Mouse (Mus musculus) gastrocnemius, postnatal 4 days (tissue): ENCODE measurements at regions not wholly inside any gene's neighbourhood (a gene's known extent, or its start where the extent isn't known, plus 50 kb on each side); places are given as distances from the start of the nearest gene placed in this dataset.

Experiments
- DNase-seq, 2 experiments: peaks; one replicate each; pipeline ENCODE4 v3.0.0; 2021 to 2022; ENCODE audit warnings: low spot score in 2 of 2, mixed read lengths in 2 of 2

DNA sequence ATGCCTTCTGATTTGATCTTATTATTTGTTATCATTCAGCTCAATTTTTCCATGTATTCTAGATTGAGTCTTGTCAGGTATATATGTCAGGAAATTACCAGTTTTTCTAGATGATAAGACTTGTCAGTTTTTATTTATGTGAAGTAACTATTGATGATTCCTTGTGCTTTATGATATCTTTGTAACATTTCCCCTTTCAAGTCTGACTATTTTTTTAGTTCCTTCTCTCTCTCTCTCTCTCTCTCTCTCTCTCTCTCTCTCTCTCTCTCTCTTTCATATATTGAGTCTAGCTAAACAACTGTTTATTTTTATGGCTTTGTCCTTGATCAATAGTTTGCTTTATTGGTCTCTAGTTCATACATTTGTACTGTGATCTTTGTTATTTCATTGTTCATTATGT is 199.7 kb upstream of the Sema3a start:
- DNase-seq, result no peak

GRCm38 (mm10) chr5:12926289-12926688 is 198.9 kb upstream of the Sema3a start:
- no peak for DNase-seq

DNA sequence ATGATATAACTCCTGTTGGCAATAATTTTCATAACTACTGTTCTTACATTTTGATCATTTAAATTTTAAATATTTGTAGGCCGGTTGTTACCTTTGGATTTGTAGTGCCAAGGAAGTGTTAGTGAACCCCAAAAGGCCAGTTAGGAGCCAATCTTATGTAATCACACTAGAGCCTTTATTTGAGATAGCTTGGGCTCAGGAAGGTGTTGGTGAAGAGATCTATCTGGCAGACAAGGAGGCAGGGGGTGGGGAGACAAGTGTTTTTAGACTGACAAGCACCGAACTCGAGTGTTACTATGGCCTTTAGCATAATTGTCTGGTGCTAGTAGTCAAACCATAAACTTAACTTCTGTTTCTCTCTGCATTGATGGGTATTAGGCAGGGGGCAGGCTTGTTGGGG is 198.0 kb upstream of the Sema3a start:
- DNase-seq, result no peak

DNA sequence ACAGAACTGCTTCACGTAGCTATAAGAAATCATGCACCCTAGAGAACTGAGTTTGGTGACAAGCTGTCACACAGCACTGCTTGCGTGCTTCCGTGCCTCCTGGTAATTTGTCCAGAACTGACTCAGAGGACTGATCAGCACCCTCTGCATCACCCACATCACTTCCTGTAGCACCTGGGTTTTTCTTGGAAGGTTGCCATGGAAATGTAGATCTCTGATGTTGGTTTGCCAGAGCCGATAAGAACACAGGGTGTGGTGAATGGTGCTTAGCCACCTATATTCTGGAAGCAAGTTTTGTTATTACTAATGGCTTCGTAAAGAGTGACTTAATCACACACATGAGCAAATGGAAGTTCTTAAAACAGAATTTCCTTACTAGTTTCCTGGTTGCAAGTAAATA is 188.2 kb upstream of the Sema3a start:
- DNase-seq, result no peak

- DNase-seq, result no peak
Observed at GRCm38 (mm10) chr5:12938162-12938852, 186.9 kb upstream of the Sema3a start.

DNA sequence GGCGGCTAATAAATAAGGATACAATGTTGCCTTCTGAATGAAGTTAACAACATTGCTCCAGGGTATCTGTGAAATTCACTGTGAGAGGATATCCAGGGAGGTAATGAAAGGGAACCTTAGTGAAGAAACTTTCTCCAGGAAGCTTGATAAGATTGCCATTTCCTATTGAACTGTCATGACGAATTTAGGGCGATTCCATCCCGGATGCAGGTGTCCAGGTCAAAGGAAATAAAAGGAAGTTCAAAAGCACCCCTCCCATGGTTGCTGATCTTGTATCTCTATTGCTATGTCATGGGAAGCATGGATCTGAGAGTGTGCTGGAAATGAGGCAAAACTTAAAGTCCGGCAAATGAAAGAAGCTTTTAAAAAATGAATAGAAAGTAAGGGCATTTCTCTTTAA is 180.7 kb upstream of the Sema3a start:
- DNase-seq, result no peak

DNA sequence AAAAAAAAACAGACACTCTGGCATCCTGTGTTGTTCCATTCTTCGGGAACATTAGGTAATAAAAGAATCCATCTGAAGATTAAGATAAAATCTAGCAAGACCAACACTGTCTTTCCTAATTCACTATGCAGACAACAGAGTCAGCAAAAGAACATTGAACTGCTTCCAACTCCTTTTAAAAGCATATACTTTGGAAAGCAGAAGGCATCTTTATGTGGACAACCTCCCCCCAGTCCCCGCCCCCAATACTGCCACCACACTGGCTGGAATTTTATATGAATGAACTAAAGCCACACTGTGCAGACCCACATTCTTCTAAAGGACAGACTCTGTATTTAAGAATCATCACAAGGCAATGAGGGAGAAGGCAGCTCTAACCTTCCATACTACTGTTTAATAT is 176.7 kb upstream of the Sema3a start:
- no peak for DNase-seq

GRCm38 (mm10) chr5:12970987-12971386 is 154.2 kb upstream of the Sema3a start:
- DNase-seq, result no peak

- DNase-seq, result no peak
Observed at GRCm38 (mm10) chr5:12973701-12974100, 151.5 kb upstream of the Sema3a start.

DNA sequence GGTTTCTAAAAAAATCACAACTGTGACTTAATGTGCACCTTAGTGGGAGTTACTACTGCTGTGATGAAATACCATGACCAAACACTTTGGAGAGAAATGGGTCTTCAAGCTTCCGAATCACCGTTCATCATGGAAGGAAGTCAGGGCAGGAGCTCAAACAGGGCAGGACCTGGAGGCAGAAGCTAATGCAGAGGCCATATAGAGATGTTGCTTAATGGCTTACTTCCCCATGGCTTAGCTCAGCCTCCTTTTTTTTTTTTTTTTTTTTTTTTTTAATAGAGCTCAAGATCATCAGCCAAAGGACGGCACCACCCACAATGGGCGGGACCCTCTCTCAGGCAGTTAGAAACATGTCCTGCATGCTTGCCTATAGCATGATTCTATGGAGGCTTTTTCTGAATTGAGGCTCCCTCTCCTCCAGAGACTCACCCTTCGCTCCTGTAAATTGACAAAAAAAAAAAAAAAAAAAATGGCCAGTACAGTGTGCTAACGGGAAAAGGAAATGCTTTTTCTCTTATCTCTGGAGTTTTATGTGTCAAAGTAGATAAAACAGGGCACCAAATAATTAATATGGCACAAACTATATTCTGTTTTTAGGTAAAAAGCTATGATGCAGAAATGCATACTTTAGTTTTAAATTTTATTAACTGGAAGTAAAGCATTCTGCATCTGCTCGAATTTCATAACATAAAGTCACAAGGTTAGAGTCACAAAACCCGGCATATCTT is 149.0 kb upstream of the Sema3a start:
- DNase-seq, result no peak

DNA sequence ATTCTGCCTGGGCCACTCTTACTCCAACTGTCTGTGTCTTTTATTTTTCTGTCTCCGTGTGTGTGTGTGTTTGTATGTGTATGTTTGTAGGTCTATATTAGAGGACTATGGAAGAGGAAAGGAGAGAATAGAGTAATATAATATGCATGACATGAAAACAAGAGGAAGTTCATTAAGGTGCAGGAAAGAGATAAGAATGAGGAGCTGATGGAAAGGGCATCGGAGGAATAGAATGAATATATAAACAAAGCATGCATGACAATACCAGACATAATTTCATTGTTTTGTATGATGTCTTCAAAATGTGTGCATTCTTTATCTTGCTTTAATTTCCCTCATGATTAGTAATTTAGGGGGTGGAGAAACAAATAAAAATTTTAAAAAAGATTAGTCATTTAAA is 147.3 kb upstream of the Sema3a start:
- DNase-seq, result no peak

- no peak for DNase-seq
Observed at GRCm38 (mm10) chr5:12993826-12994225, 131.4 kb upstream of the Sema3a start.

DNA sequence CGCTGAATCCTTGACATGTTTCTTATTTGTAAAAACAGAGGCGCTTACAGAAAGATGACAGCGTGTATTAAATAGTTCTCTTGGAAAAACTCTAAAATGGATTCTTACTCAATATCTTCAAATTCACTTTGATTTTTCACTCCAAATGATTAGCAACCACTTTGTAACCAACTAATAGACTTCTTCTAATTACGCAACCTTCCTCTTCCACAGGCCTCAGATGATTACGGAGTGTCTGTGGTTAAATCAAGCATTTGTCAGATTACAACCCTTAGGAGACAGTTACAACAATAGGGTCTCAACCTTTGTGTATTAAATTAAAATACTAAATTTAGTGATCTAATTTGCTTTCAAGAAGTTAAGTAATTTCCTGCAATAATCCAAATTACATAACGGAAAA is 127.8 kb upstream of the Sema3a start:
- DNase-seq, result no peak

DNA sequence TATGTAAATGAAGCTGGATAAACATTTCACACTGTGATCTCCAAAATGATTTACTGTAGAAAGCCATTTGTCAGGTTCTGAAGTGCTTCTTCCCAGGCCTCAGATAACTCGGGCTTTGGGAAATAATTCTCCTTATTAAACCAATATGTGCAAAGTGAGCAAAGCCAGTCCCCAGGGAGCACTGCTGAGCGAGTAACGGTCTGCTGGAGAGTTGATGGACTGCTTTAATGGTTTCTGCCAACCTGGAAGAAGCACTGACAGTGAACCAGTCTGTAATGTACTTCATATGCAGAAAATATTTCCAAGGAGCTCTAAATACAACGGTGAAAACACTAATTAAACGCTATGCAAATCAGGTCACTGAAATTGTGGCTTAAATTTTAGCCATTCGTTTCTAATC is 118.1 kb upstream of the Sema3a start:
- DNase-seq, result peak in 1 of 2 experiments; percentile 12

DNA sequence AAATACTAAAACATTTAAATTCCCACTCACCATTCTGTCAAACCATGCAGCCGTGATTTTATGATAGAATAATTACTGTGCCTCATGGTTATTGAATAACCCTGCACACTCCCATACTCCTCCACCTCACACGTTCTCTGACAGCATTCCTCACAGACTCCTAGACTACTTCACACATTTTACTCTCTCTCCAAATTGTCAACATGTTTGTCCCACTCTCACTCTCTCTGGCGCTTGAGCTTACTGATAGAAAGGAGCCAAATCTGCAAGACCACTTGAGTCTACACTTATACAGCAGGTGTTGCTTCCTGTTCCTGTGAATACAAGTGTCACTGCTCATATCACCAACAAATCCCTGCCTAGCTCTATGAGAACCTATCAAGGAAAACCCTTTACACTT is 102.9 kb upstream of the Sema3a start:
- no peak for DNase-seq

DNA sequence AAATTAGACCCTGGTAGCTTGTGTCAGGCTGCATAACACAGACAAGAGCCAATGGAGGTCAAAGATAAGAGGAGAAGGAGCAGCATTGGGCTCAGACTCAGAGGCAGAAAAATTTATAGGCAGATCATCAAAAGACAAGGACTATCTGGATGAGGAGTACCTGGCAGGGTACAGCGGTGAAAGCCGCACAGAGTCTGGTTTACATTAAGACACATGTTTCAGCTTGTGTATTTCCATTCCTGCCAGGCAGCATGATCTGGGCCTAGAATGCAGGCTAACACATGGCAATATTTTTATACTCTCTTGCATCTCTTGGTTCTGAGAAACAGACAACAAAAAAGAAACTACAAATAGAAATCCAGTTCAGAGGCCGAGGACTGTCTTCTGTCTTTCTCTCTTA is 91.9 kb upstream of the Sema3a start:
- no peak for DNase-seq

DNA sequence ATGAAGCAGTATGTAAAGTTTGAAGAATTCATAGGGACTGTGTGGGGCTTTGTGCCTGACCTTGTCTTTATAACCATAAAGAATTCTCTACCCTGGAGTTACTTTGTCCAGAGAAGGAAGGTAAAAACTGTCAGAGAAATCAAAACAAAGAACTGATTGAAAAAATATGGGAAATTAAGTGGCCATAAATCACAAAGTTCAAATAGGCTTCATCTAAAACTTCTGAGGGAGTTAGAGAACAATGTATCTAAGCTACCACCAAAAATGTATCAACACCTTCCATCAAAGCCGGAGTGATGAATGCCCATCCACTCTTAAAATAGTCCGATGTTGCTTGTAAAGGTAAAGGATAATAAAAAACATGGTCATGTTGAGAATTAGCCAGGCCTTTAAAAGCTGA is 89.1 kb upstream of the Sema3a start:
- no peak for DNase-seq

DNA sequence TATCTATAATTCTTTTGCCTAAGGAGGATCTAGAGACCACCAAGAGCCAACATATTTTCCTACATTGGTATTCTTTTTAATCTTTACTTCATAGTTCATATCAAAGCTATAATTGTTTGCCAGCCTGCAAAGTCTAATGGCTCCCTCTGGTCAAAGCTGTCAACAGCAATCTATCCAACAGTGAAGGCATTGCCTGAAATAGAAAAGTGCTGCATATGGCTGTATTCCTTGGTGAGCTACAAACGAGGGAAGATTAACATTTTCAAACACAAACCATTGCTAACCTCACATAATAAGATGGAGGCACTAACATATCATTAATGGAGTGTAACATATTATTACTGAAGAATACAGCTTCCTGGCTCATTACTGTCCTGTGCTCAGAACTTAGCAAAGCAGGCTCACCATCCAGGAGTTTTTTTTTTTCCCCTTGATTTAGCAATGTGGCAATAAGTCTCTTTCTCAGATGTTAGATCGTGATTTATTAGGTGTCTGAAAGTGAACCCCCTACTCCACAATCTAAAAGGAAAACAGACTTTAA is 66.3 kb upstream of the Sema3a start:
- DNase-seq, result no peak

GRCm38 (mm10) chr5:13066942-13067341 is 58.3 kb upstream of the Sema3a start:
- no peak for DNase-seq
